Mouse (Mus musculus) liver, postnatal 0 days (tissue): Measurements from ENCODE around the gene Sltm.

Source experiments
- CTCF ChIP-seq: sonication (generic); IDR thresholded peaks from 2 replicates; pipeline ENCODE4 v1.5.1; 2016; ENCODE audit warnings: antibody characterized with exemption, low read depth
- EP300 ChIP-seq: IDR thresholded peaks from 2 replicates; pipeline ENCODE4 v1.6.1; 2016; ENCODE audit warnings: antibody characterized with exemption, low read depth, mild to moderate bottlenecking

- TF ChIP-seq CTCF (no peak), EP300 (no peak)
Measured at GRCm38 (mm10) chr9:70578123-70578522, 35.6 kb downstream of the Sltm start.
